Mouse (Mus musculus): ENCODE measurements at regions not wholly inside any gene's neighbourhood (a gene's known extent, or its start where the extent isn't known, plus 50 kb on each side); places are given as distances from the start of the nearest gene placed in this dataset.

DNA sequence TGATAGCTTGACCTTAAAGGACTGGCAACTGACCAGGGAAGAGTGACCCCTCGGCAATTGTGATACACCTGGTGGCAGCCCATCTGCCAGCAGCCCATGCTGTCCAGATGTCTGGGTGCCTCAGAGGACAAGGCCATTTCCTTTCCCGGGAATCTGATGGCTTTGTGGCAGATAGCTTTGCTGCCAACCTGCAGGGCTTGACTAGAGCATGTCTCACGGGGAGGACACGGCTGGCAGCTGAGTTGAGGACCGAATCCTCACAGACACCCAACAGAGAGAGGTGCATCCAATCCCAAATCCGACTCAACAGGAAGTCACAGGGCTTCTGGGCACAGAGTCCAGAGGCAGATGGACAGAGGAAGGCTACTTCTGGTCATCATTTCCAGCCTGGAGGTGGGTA, 192.2 kb upstream of the Trpc7 start:
- no peak for ATAC-seq (ENCODE audit: insufficient read depth)
- Histone ChIP-seq H3K27me3 (ENCODE audit: control insufficient read depth, insufficient read depth, low read length) (no peaks in the 10 kb centered on the region), H3K27ac (no peak overlapping the region), H3K9me3 (ENCODE audit: control insufficient read depth, low read length) (no peaks in the 10 kb centered on the region), H3K4me3 (ENCODE audit: insufficient read depth in 1 of 2, low read depth in 2 of 2, low read length in 2 of 2) (no peak overlapping the region), H3K36me3 (replicated peaks; ENCODE audit: control insufficient read depth, insufficient read depth, low read depth) (no peaks in the 10 kb centered on the region), H3K4me2 (ENCODE audit: low read depth) (no peak overlapping the region), H3K9ac (replicated peaks) (no peak overlapping the region), H3K4me1 (replicated peaks; ENCODE audit: control insufficient read depth in 2 of 2, insufficient read depth in 2 of 2, low read length in 1 of 2) (no peaks in the 10 kb centered on the region)
- DNase-seq (ENCODE audit: low read depth in 3 of 3, low spot score in 3 of 3), result no peak
- TF ChIP-seq CTCF (IDR thresholded peaks at IDR 0.05; ENCODE audit: low read depth) (no peak), EP300 (IDR thresholded peaks at IDR 0.05; ENCODE audit: low read depth) (no peak)
- 67% methylated on average over 6 of the region's 6 CpGs for WGBS (ENCODE audit: insufficient replicate concordance)

DNA sequence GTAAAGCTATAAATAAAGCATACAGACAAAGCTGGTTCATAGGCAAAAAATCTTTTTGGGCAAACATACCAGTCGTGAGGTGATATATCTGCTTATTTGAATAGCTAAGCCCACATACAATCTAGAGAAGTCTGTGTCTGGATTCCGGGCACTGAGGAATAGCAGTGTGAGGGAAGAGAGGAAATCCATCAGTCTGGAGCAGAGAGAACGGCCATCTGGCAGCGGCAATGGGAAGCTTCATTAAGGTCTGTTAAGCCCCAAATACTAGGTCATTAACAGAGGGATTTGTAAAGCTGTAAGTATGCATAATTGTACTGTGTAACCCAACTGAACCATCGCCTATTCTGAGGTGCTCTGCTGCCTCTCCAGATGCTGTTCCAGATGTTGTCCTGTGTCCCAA, 191.6 kb upstream of the Trpc7 start:
- Histone ChIP-seq H3K9me3 (ENCODE audit: control insufficient read depth, low read length) (no peaks in the 10 kb centered on the region), H3K27ac (no peak overlapping the region), H3K27me3 (ENCODE audit: control insufficient read depth, insufficient read depth, low read length) (no peaks in the 10 kb centered on the region), H3K36me3 (replicated peaks; ENCODE audit: control insufficient read depth, insufficient read depth, low read depth) (no peaks in the 10 kb centered on the region), H3K4me1 (replicated peaks; ENCODE audit: control insufficient read depth in 2 of 2, insufficient read depth in 2 of 2, low read length in 1 of 2) (no peaks in the 10 kb centered on the region), H3K4me3 (ENCODE audit: insufficient read depth in 1 of 2, low read depth in 2 of 2, low read length in 2 of 2) (no peak overlapping the region), H3K9ac (replicated peaks) (no peak overlapping the region), H3K4me2 (ENCODE audit: low read depth) (no peak overlapping the region)
- 58% methylated on average over 5 of the region's 5 CpGs for WGBS (ENCODE audit: insufficient replicate concordance)
- DNase-seq (ENCODE audit: low read depth in 3 of 3, low spot score in 3 of 3) (no peak), ATAC-seq (ENCODE audit: insufficient read depth) (no peak)
- TF ChIP-seq EP300 (IDR thresholded peaks at IDR 0.05; ENCODE audit: low read depth), result no peak

DNA sequence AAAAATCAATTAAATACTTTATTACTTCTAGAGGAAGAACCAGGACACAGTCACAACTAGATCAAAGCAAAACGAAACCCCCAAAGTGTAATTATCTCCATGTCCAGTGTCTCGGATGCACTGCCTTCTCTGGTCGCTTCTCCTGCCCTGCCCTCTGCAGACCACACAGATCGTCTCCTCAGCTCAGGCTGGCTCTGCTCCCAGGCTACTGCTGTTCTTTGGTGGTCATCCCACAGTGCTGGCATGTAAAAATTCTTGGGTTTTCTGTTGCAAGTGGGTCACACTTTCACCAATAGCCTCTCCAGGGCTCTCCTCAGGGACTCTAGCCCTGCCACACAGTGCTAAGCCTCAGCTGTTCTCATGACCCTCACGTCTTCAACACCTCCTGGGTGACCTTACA, 188.0 kb upstream of the Trpc7 start:
- Histone ChIP-seq H3K4me1 (replicated peaks; ENCODE audit: control insufficient read depth in 2 of 2, insufficient read depth in 2 of 2, low read length in 1 of 2) (no peaks in the 10 kb centered on the region), H3K4me3 (ENCODE audit: insufficient read depth in 1 of 2, low read depth in 2 of 2, low read length in 2 of 2) (no peak overlapping the region), H3K27ac (no peak overlapping the region), H3K36me3 (replicated peaks; ENCODE audit: control insufficient read depth, insufficient read depth, low read depth) (no peaks in the 10 kb centered on the region), H3K27me3 (ENCODE audit: control insufficient read depth, insufficient read depth, low read length) (no peaks in the 10 kb centered on the region), H3K9ac (replicated peaks) (no peak overlapping the region), H3K9me3 (ENCODE audit: control insufficient read depth, low read length) (no peaks in the 10 kb centered on the region), H3K4me2 (ENCODE audit: low read depth) (no peak overlapping the region)
- 49% methylated on average over 5 of the region's 5 CpGs for WGBS (ENCODE audit: insufficient replicate concordance)
- TF ChIP-seq CTCF (IDR thresholded peaks at IDR 0.05; ENCODE audit: low read depth) (no peak), EP300 (IDR thresholded peaks at IDR 0.05; ENCODE audit: low read depth) (no peak)
- DNase-seq (ENCODE audit: low read depth in 3 of 3, low spot score in 3 of 3) (no peak), ATAC-seq (ENCODE audit: insufficient read depth) (no peak)

DNA sequence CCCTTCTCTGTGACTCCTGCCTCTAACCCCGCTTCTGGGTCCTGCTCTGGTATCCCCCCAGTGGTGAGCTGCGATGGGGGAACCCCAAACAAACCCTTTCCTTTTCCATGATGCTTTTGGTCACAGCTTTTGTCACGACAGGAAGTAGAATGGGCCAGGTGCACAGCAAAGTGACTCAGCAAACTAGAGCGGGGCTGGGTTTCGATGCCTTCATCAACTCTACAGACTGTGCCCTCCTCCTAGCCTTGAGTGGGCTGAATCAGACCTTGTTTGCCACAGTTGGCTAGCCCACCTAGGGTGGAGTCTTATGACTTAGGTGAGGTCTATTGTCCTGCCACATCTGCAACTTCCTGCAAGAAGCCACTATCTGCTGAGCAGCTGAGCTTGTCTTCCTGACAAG, 174.7 kb upstream of the Trpc7 start:
- no peak overlapping the region for H3K27ac ChIP-seq
- H3K9me3 ChIP-seq (ENCODE audit: control insufficient read depth, low read length), result no peaks in the 10 kb centered on the region
- no peaks in the 10 kb centered on the region for H3K36me3 ChIP-seq (replicated peaks; ENCODE audit: control insufficient read depth, insufficient read depth, low read depth)
- TF ChIP-seq EP300 (IDR thresholded peaks at IDR 0.05; ENCODE audit: low read depth) (no peak), CTCF (IDR thresholded peaks at IDR 0.05; ENCODE audit: low read depth) (no peak)
- WGBS (ENCODE audit: insufficient replicate concordance), result 51% methylated on average over 5 of the region's 5 CpGs
- no peak overlapping the region for H3K4me2 ChIP-seq (ENCODE audit: low read depth)
- no peaks in the 10 kb centered on the region for H3K4me1 ChIP-seq (replicated peaks; ENCODE audit: control insufficient read depth in 2 of 2, insufficient read depth in 2 of 2, low read length in 1 of 2)
- ATAC-seq (ENCODE audit: insufficient read depth) (no peak), DNase-seq (ENCODE audit: low read depth in 3 of 3, low spot score in 3 of 3) (no peak)
- no peaks in the 10 kb centered on the region for H3K27me3 ChIP-seq (ENCODE audit: control insufficient read depth, insufficient read depth, low read length)
- no peak overlapping the region for H3K4me3 ChIP-seq (ENCODE audit: insufficient read depth in 1 of 2, low read depth in 2 of 2, low read length in 2 of 2)
- no peak overlapping the region for H3K9ac ChIP-seq (replicated peaks)

DNA sequence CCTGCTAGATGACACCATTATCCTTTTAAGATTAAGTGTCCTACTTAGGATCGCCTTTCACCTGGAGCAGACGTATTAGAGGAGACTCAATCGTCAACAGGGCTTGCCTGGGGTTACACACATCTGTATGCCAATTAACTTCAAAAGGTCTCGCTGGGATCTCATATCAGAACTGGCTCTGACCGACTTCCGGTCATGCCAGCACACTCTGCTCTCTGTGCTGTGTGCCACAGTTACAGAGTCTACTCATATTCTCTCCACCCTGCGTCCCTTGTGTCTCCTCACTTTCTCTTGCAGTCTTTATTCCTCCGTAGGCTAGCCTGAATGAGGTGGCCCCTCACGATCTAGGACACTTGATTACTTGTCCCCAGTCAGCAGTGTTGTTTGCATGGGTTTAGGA, 165.9 kb upstream of the Trpc7 start:
- H3K4me2 ChIP-seq (ENCODE audit: low read depth), result no peak overlapping the region
- DNase-seq (ENCODE audit: low read depth in 3 of 3, low spot score in 3 of 3), result no peak
- no peaks in the 10 kb centered on the region for H3K4me1 ChIP-seq (replicated peaks; ENCODE audit: control insufficient read depth in 2 of 2, insufficient read depth in 2 of 2, low read length in 1 of 2)
- H3K9ac ChIP-seq (replicated peaks), result no peak overlapping the region
- H3K9me3 ChIP-seq (ENCODE audit: control insufficient read depth, low read length), result no peaks in the 10 kb centered on the region
- no peak overlapping the region for H3K4me3 ChIP-seq (ENCODE audit: insufficient read depth in 1 of 2, low read depth in 2 of 2, low read length in 2 of 2)
- H3K27ac ChIP-seq, result no peak overlapping the region
- no peaks in the 10 kb centered on the region for H3K36me3 ChIP-seq (replicated peaks; ENCODE audit: control insufficient read depth, insufficient read depth, low read depth)
- ATAC-seq (ENCODE audit: insufficient read depth), result no peak
- TF ChIP-seq EP300 (IDR thresholded peaks at IDR 0.05; ENCODE audit: low read depth) (no peak), CTCF (IDR thresholded peaks at IDR 0.05; ENCODE audit: low read depth) (no peak)
- H3K27me3 ChIP-seq (ENCODE audit: control insufficient read depth, insufficient read depth, low read length), result no peaks in the 10 kb centered on the region
- 56% methylated on average over 9 of the region's 9 CpGs for WGBS (ENCODE audit: insufficient replicate concordance)

DNA sequence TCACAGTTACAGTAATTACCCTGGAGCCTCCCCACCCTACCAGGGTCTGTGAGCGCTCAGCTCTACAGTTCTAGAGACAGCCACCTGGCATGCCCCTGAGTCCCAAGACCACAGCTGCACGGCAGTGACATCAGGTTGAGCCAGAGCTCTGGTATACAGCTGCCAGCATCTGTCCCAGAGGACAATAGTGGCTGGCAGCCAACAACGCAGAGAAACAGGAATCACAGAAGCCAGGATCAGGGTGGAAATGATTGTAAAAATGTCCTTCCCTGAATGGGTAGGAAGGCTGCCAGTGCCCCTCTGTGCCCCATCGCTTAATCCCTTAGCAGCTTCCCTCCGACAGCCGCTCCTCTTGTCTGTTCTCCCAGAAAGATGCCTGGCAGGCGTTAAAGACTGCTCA, 165.3 kb upstream of the Trpc7 start:
- no peak for ATAC-seq (ENCODE audit: insufficient read depth)
- 62% methylated on average over 7 of the region's 7 CpGs for WGBS (ENCODE audit: insufficient replicate concordance)
- H3K27me3 ChIP-seq (ENCODE audit: control insufficient read depth, insufficient read depth, low read length), result no peaks in the 10 kb centered on the region

More for the DNA sequence above, 165.3 kb upstream of the Trpc7 start:
- H3K4me2 ChIP-seq (ENCODE audit: low read depth), result no peak overlapping the region
- DNase-seq (ENCODE audit: low read depth in 3 of 3, low spot score in 3 of 3), result no peak
- H3K4me3 ChIP-seq (ENCODE audit: insufficient read depth in 1 of 2, low read depth in 2 of 2, low read length in 2 of 2), result no peak overlapping the region
- no peak overlapping the region for H3K9ac ChIP-seq (replicated peaks)
- no peak for TF ChIP-seq CTCF (IDR thresholded peaks at IDR 0.05; ENCODE audit: low read depth)
- TF ChIP-seq EP300 (IDR thresholded peaks at IDR 0.05; ENCODE audit: low read depth), result no peak
- no peaks in the 10 kb centered on the region for H3K9me3 ChIP-seq (ENCODE audit: control insufficient read depth, low read length)
- no peaks in the 10 kb centered on the region for H3K36me3 ChIP-seq (replicated peaks; ENCODE audit: control insufficient read depth, insufficient read depth, low read depth)
- no peak overlapping the region for H3K27ac ChIP-seq
- no peaks in the 10 kb centered on the region for H3K4me1 ChIP-seq (replicated peaks; ENCODE audit: control insufficient read depth in 2 of 2, insufficient read depth in 2 of 2, low read length in 1 of 2)
